Mouse (Mus musculus): ENCODE data around the gene Col23a1.

The Col23a1 gene

GRCm38 (mm10) chr11:51539759-51540282 is 250.1 kb downstream of the Col23a1 start:
- DNase-seq (ENCODE audit: low spot score in 2 of 2), result peak; percentile 96 to 97

GRCm38 (mm10) chr11:51542424-51542823 is 252.7 kb downstream of the Col23a1 start:
- no peak for DNase-seq (ENCODE audit: low spot score in 2 of 2)

GRCm38 (mm10) chr11:51543487-51544050 is 253.8 kb downstream of the Col23a1 start:
- no peak for DNase-seq (ENCODE audit: low spot score in 2 of 2)

GRCm38 (mm10) chr11:51544413-51544812 is 254.7 kb downstream of the Col23a1 start:
- DNase-seq (ENCODE audit: low spot score in 2 of 2), result no peak

GRCm38 (mm10) chr11:51545811-51546210 is 256.1 kb downstream of the Col23a1 start:
- DNase-seq (ENCODE audit: low spot score in 2 of 2), result no peak

GRCm38 (mm10) chr11:51551253-51551652 is 261.5 kb downstream of the Col23a1 start:
- no peak for DNase-seq (ENCODE audit: low spot score in 2 of 2)

GRCm38 (mm10) chr11:51552091-51552490 is 262.4 kb downstream of the Col23a1 start:
- DNase-seq (ENCODE audit: low spot score in 2 of 2), result no peak

GRCm38 (mm10) chr11:51554590-51554989 is 264.9 kb downstream of the Col23a1 start:
- DNase-seq (ENCODE audit: low spot score in 2 of 2), result no peak

- DNase-seq (ENCODE audit: low spot score in 2 of 2), result no peak
Observed at GRCm38 (mm10) chr11:51555066-51555465, 265.3 kb downstream of the Col23a1 start.

GRCm38 (mm10) chr11:51563276-51563675 is 273.6 kb downstream of the Col23a1 start:
- no peak for DNase-seq (ENCODE audit: low spot score in 2 of 2)

GRCm38 (mm10) chr11:51565062-51565461 is 275.3 kb downstream of the Col23a1 start:
- DNase-seq (ENCODE audit: low spot score in 2 of 2), result no peak

- DNase-seq (ENCODE audit: low spot score in 2 of 2), result no peak
Observed at GRCm38 (mm10) chr11:51565951-51566350, 276.2 kb downstream of the Col23a1 start.

- no peak for DNase-seq (ENCODE audit: low spot score in 2 of 2)
Observed at GRCm38 (mm10) chr11:51568801-51569200, 279.1 kb downstream of the Col23a1 start.

- DNase-seq (ENCODE audit: low spot score in 2 of 2), result no peak
Observed at GRCm38 (mm10) chr11:51576454-51576853, 286.7 kb downstream of the Col23a1 start.

- no peak for DNase-seq (ENCODE audit: low spot score in 2 of 2)
Observed at GRCm38 (mm10) chr11:51577587-51577986, 287.9 kb downstream of the Col23a1 start.

GRCm38 (mm10) chr11:51579024-51579423 is 289.3 kb downstream of the Col23a1 start:
- DNase-seq (ENCODE audit: low spot score in 2 of 2), result no peak

GRCm38 (mm10) chr11:51582713-51583112 is 293.0 kb downstream of the Col23a1 start:
- DNase-seq (ENCODE audit: low spot score in 2 of 2), result peak; percentile 59 to 65

- peak in 1 of 2 experiments; percentile 28 for DNase-seq (ENCODE audit: low spot score in 2 of 2)
Observed at GRCm38 (mm10) chr11:51584057-51584430, 294.3 kb downstream of the Col23a1 start.

- DNase-seq (ENCODE audit: low spot score in 2 of 2), result peak; percentile 93 to 96
Observed at GRCm38 (mm10) chr11:51584431-51585248, 294.9 kb downstream of the Col23a1 start, which contains the start of gene Phykpl. TSS of gene Phykpl (plus strand) at chr11:51584757.

- no peak for DNase-seq (ENCODE audit: low spot score in 2 of 2)
Observed at GRCm38 (mm10) chr11:51585608-51586252, 296.0 kb downstream of the Col23a1 start.

GRCm38 (mm10) chr11:51586411-51586810 is 296.7 kb downstream of the Col23a1 start:
- DNase-seq (ENCODE audit: low spot score in 2 of 2), result no peak

GRCm38 (mm10) chr11:51587059-51587458 is 297.3 kb downstream of the Col23a1 start:
- DNase-seq (ENCODE audit: low spot score in 2 of 2), result no peak

All from right cerebral cortex, adult 2 months (tissue).